Mouse (Mus musculus) liver, adult (tissue): ENCODE data around the gene Gm9745.
A peak's percentile ranks its signal among the peaks of the same experiment; 100 is the strongest.
"Not testable (repeated sequence)": the region's sequence is repeated elsewhere in the genome, so short reads cannot be mapped to it uniquely, and the experiment has no call there.

Source experiments
- GATA4 ChIP-seq: IDR thresholded peaks from 2 replicates; pipeline ENCODE4 v1.6.1; 2014; ENCODE audit warnings: mild to moderate bottlenecking, low read length; ENCODE audit not compliant: insufficient replicate concordance

Gene Gm9745

GRCm38 (mm10) chr13:8948131-8948530 is at the start of gene Gm9745:
Gm9745 (minus strand) TSS chr13:8948231.
- not testable (repeated sequence) for TF ChIP-seq GATA4

- TF ChIP-seq GATA4: peak; percentile 65; the same call in 1 of the 2 replicates
Observed at GRCm38 (mm10) chr13:8995990-8996786, 48.2 kb upstream of the Gm9745 start, which contains the start of gene Gtpbp4. Gtpbp4 (minus strand) TSS chr13:8996083.

GRCm38 (mm10) chr13:8995159-8995989 is 47.3 kb upstream of the Gm9745 start:
- TF ChIP-seq GATA4: no peak

- TF ChIP-seq GATA4: no peak
Observed at GRCm38 (mm10) chr13:8992231-8992630, 44.2 kb upstream of the Gm9745 start.

DNA sequence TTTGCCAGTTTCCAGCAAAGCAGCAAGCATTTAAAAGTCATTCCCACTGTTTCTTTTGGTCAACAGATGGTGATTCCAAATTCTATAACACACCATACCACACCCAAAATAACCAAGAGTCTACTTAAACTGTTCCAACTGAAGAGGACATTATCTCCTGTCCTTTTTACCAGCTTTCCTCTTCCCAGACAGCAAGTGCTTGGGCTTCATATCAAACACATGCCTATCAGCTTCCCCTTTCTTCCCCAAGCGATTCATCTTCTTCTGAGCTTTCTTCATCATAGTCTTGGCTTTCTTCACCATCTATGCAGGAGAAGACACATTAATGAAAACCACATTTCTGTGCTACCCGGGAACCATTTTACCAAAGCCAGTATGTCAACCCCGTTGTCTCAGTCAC is 24.9 kb upstream of the Gm9745 start:
- no peak for TF ChIP-seq GATA4

DNA sequence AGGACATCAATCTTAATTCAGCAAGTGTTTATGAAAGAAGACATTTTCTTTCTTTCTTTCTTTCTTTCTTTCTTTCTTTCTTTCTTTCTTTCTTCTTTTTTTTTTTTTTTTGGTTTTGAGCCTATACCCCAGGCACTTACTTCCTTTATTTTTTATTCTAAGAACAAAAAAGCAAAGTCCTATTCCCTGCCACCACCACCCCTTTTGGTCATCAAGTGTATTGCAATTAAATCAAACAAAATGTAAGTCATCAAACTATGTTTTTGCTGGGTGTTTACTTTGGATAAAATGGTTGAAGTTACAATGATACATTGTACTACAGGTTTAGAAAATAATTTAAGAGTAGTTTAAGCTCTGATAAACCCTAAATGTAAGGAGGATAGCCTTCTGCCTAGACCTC is 24.3 kb upstream of the Gm9745 start:
- no peak for TF ChIP-seq GATA4

DNA sequence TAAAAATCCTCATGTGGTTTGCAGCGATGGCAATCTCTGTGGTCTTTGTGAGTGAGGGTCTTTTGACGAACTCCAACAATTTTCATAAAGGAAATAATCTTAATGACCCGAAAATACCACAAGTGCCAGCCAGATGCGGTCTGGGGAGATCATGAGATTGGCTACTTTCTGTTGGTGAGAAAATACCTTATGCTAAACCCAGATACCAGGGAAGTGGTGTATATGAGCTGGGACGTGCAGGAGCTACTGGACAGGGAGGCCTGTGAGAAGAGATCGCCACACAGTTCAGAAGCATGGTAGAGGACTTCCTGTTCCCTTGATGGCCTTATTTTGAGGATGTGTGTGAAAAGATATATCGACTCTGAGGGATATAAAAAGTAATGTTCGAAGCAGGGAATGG is 19.7 kb upstream of the Gm9745 start:
- no peak for TF ChIP-seq GATA4

DNA sequence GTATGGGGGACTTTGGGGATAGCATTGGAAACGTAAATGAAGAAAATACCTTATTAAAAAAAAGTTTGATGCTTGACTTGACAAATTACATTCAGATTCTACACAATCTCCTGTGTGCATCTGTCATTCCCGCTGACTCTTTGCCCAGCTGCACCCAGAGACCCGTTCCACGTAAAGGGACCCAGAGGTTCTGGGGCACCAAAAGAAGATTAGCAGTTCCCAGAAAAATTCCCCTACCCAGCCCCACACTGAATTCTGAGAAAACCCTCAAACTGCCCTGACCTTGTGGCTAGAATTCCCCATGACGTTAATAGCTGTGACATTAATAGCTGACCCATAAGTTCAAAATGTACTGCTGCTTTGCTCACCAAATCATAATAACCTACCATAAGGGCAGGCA is 17.2 kb upstream of the Gm9745 start:
- no peak for TF ChIP-seq GATA4

- not testable (repeated sequence) for TF ChIP-seq GATA4
Observed at GRCm38 (mm10) chr13:8952563-8952962, 4.5 kb upstream of the Gm9745 start, which contains the start of gene Idi2. Idi2 (plus strand) TSS chr13:8952863.

GRCm38 (mm10) chr13:8933499-8933898 is 14.5 kb downstream of the Gm9745 start:
- no peak for TF ChIP-seq GATA4
